Mouse (Mus musculus) neural tube, embryonic 14.5 days (tissue): Measurements from ENCODE around the gene Ppie. TPM values are rescaled to one million over a fixed set of nuclear protein-coding genes. Genes with fewer than 3 reads are reported as not detected.
A peak's percentile ranks its signal among the peaks of the same experiment; 100 is the strongest.

Experiments
- ATAC-seq: fragments of 200-750 bp; cut with Nextera tagmentation; 2 replicates; pipeline ENCODE4 v1.8.0; 2017; ENCODE audit warnings: low read depth, mild to moderate bottlenecking, moderate TSS enrichment, moderate library complexity
- H3K27ac ChIP-seq: fragments of 300-500 bp; sonication (generic); 2 replicates; pipeline ENCODE4 v1.5.1; 2014; ENCODE audit warnings: low read depth, mild to moderate bottlenecking, control low read depth, low read length, moderate library complexity, mixed read lengths
- H3K27me3 ChIP-seq: fragments of 300-500 bp; sonication (generic); 2 replicates; pipeline ENCODE4 v1.6.1; 2014; ENCODE audit warnings: low read length; ENCODE audit not compliant: control insufficient read depth, insufficient read depth
- H3K36me3 ChIP-seq: fragments of 300-500 bp; sonication (generic); 2 replicates; pipeline ENCODE4 v1.6.1; 2014; ENCODE audit warnings: low read length, mixed read lengths; ENCODE audit not compliant: control insufficient read depth, insufficient read depth
- H3K4me1 ChIP-seq: fragments of 300-500 bp; sonication (generic); 2 replicates; pipeline ENCODE4 v1.6.1; 2014; ENCODE audit warnings: low read length; ENCODE audit not compliant: control insufficient read depth, insufficient read depth
- H3K4me2 ChIP-seq: fragments of 300-500 bp; sonication (generic); 2 replicates; pipeline ENCODE4 v1.6.1; 2014; ENCODE audit warnings: mild to moderate bottlenecking, low read depth, low read length, control low read depth
- H3K4me3 ChIP-seq: fragments of 300-500 bp; sonication (generic); 2 replicates; pipeline ENCODE4 v1.5.1; 2014; ENCODE audit warnings: low read depth, low read length, control low read depth, mixed read lengths
- H3K9ac ChIP-seq: fragments of 300-500 bp; sonication (generic); replicated peaks from 2 replicates; pipeline ENCODE4 v1.6.1; 2014; ENCODE audit warnings: low read depth, mild to moderate bottlenecking, control low read depth, low read length, mixed read lengths
- H3K9me3 ChIP-seq: fragments of 300-500 bp; sonication (generic); 2 replicates; pipeline ENCODE4 v1.6.1; 2016; ENCODE audit warnings: low read length; ENCODE audit not compliant: control insufficient read depth
- WGBS: fragments of 180-500 bp; shearing (Covaris S2); extraction: QIAGEN DNeasy Blood & Tissue Kit; methylation state at CpG from one replicate; pipeline ENCODE4 v1.1.7; 2014; 5-methylcytosine and 5-hydroxymethylcytosine counted together
- polyA plus RNA-seq: library from polyadenylated mRNA; unstranded; fragments of >200 nt; fragmentation: Nextera tagmentation; extraction: Ambion mirVana; gene quantifications from 2 replicates; pipeline ENCODE4 v1.2.1, GENCODE M21; 2014

Ppie gene
- polyA plus RNA-seq, 1 experiment from 2014 or later = 56.0 TPM

GRCm38 (mm10) chr4:123083323-123083902, 56.3 kb downstream of the Ppie start:
- Histone ChIP-seq H3K4me3 (no peak overlapping the region), H3K4me2 (no peak overlapping the region), H3K4me1 (no peaks in the 10 kb centered on the region), H3K36me3 (no peaks in the 10 kb centered on the region), H3K27me3 (no peaks in the 10 kb centered on the region), H3K27ac (no peak overlapping the region), H3K9ac (no peak overlapping the region), H3K9me3 (no peaks in the 10 kb centered on the region)
- ATAC-seq = no peak
- 67% methylated on average over 13 of the region's 13 CpGs for WGBS

GRCm38 (mm10) chr4:123082283-123083163, 57.2 kb downstream of the Ppie start:
- peak; percentile 75; the same call in 1 of the 2 replicates for ATAC-seq
- Histone ChIP-seq H3K9me3 (no peaks in the 10 kb centered on the region), H3K36me3 (no peaks in the 10 kb centered on the region), H3K27ac (no peak overlapping the region), H3K4me3 (no peak overlapping the region), H3K4me1 (no peaks in the 10 kb centered on the region), H3K27me3 (no peaks in the 10 kb centered on the region), H3K9ac (no peak overlapping the region), H3K4me2 (no peak overlapping the region)
- 72% methylated on average over 20 of the region's 20 CpGs for WGBS

GRCm38 (mm10) chr4:123080791-123081190, 59.0 kb downstream of the Ppie start:
- Histone ChIP-seq H3K9me3 (no peaks in the 10 kb centered on the region), H3K36me3 (no peaks in the 10 kb centered on the region), H3K4me1 (no peaks in the 10 kb centered on the region), H3K4me3 (no peak overlapping the region), H3K9ac (no peak overlapping the region), H3K27me3 (no peaks in the 10 kb centered on the region), H3K27ac (no peak overlapping the region), H3K4me2 (no peak overlapping the region)
- WGBS = 41% methylated on average over 13 of the region's 13 CpGs
- no peak for ATAC-seq

- WGBS = 88% methylated on average over 4 of the region's 4 CpGs
- ATAC-seq = no peak
- Histone ChIP-seq H3K4me3 (no peak overlapping the region), H3K9me3 (no peaks in the 10 kb centered on the region), H3K4me1 (no peaks in the 10 kb centered on the region), H3K27me3 (no peaks in the 10 kb centered on the region), H3K27ac (no peak overlapping the region), H3K4me2 (no peak overlapping the region), H3K36me3 (no peaks in the 10 kb centered on the region), H3K9ac (no peak overlapping the region)
Observed at GRCm38 (mm10) chr4:123078231-123078630, 61.5 kb downstream of the Ppie start.

Other genes starting within 250 kb of the Ppie start
- gene Mfsd2a, start 178.8 kb downstream of the Ppie start, polyA plus RNA-seq = 25.5 and 27.8 TPM in 2 replicates
- gene Mycl, start 144.3 kb downstream of the Ppie start, polyA plus RNA-seq = 60.9 and 70.8 TPM in 2 replicates
- 25.2 and 27.8 TPM in 2 replicates for gene Trit1, start 123.4 kb downstream of the Ppie start, polyA plus RNA-seq
- gene Bmp8b, start 34.8 kb downstream of the Ppie start, polyA plus RNA-seq = 0.25 and 0.48 TPM in 2 replicates
- 0.33 and 0.67 TPM in 2 replicates for gene Oxct2b, start 23.7 kb downstream of the Ppie start, polyA plus RNA-seq
- 21.7 and 43.0 TPM in 2 replicates for gene Hpcal4, start 43.3 kb upstream of the Ppie start, polyA plus RNA-seq
- 0.22 TPM in 1 of 2 replicates, not detected in the other for gene Nt5c1a, start 61.6 kb upstream of the Ppie start, polyA plus RNA-seq
- gene Heyl, start 93.6 kb upstream of the Ppie start, polyA plus RNA-seq = 3.5 and 9.3 TPM in 2 replicates
- 27.3 and 30.2 TPM in 2 replicates for gene Pabpc4, start 122.4 kb upstream of the Ppie start, polyA plus RNA-seq
- not detected in 2 replicates for gene Oxct2a, start 183.7 kb upstream of the Ppie start, polyA plus RNA-seq
- 0.35 and 0.37 TPM in 2 replicates for gene Bmp8a, start 203.3 kb upstream of the Ppie start, polyA plus RNA-seq